Mouse (Mus musculus) cerebral cortex, adult 2 months (tissue): Measurements from ENCODE around the gene Slc6a19.

Experiments
- WGBS: fragments of 180-500 bp; shearing (Covaris S2); methylation state at CpG from one replicate; pipeline ENCODE4 v1.1.7; 2018; 5-methylcytosine and 5-hydroxymethylcytosine counted together

The Slc6a19 gene

GRCm38 (mm10) chr13:73660163-73660695 lies 44.4 kb downstream of the Slc6a19 start:
- 75% methylated on average over 2 of the region's 2 CpGs for WGBS

- 55% methylated on average over 2 of the region's 2 CpGs for WGBS
These were observed 45.7 kb downstream of the Slc6a19 start for GRCm38 (mm10) chr13:73658953-73659352.

- WGBS, result 74% methylated on average over 3 of the region's 3 CpGs
These were observed 49.7 kb downstream of the Slc6a19 start for GRCm38 (mm10) chr13:73654976-73655375.

- WGBS, result 69% methylated on average over 3 of the region's 3 CpGs
These were observed 51.4 kb downstream of the Slc6a19 start for GRCm38 (mm10) chr13:73653266-73653665.

- WGBS, result 44% methylated on average over 6 of the region's 6 CpGs
These were observed 58.1 kb downstream of the Slc6a19 start for GRCm38 (mm10) chr13:73646397-73647087.

- 89% methylated on average over 4 of the region's 4 CpGs for WGBS
These were observed 63.4 kb downstream of the Slc6a19 start for GRCm38 (mm10) chr13:73641296-73641695.

GRCm38 (mm10) chr13:73637826-73638225 lies 66.8 kb downstream of the Slc6a19 start:
- WGBS, result 86% methylated on average over 5 of the region's 6 CpGs

GRCm38 (mm10) chr13:73631837-73632236 lies 72.8 kb downstream of the Slc6a19 start:
- 75% methylated on average over 3 of the region's 3 CpGs for WGBS
